Mouse (Mus musculus): ENCODE measurements at regions not wholly inside any gene's neighbourhood (a gene's known extent, or its start where the extent isn't known, plus 50 kb on each side); places are given as distances from the start of the nearest gene placed in this dataset.

- 21% methylated on average over 4 of the region's 4 CpGs for WGBS
- no peak overlapping the region for H3K9ac ChIP-seq
- peak; percentile 76; the same call in 1 of the 2 replicates for ATAC-seq (ENCODE audit: low FRiP score, low read depth)
- no peak overlapping the region for H3K4me3 ChIP-seq
- no peak overlapping the region for H3K27ac ChIP-seq
- no peaks in the 10 kb centered on the region for H3K36me3 ChIP-seq
- no peak overlapping the region for H3K4me2 ChIP-seq (replicated peaks)
- H3K27me3 ChIP-seq (replicated peaks), result no peaks in the 10 kb centered on the region
- H3K4me1 ChIP-seq, result no peaks in the 10 kb centered on the region
- no peaks in the 10 kb centered on the region for H3K9me3 ChIP-seq
These were observed 67.8 kb downstream of the Olfr1505 start for GRCm38 (mm10) chr19:13980988-13981630.

- Histone ChIP-seq H3K4me3 (no peak overlapping the region), H3K27me3 (replicated peaks) (no peaks in the 10 kb centered on the region), H3K4me2 (replicated peaks) (no peak overlapping the region), H3K9ac (no peak overlapping the region), H3K4me1 (no peaks in the 10 kb centered on the region), H3K27ac (no peak overlapping the region), H3K9me3 (no peaks in the 10 kb centered on the region), H3K36me3 (no peaks in the 10 kb centered on the region)
- ATAC-seq (ENCODE audit: low FRiP score, low read depth), result no peak
- WGBS, result 76% methylated on average over 3 of the region's 3 CpGs
These were observed 69.5 kb downstream of the Olfr1505 start for GRCm38 (mm10) chr19:13982823-13983222.
